Mouse (Mus musculus): ENCODE measurements around the gene Pax1. TPM values are rescaled to one million over a fixed set of nuclear protein-coding genes. Genes with fewer than 3 reads are reported as not detected.

The Pax1 gene
- 0.38 and 0.70 TPM in 2 replicates for polyA plus RNA-seq (2015; fragmentation: Nextera tagmentation; extraction: Ambion mirVana)

- no peaks in the 10 kb centered on the region for H3K9me3 ChIP-seq (ENCODE audit: control insufficient read depth, low read length)
- no peaks in the 10 kb centered on the region for H3K36me3 ChIP-seq (ENCODE audit: control insufficient read depth, insufficient read depth, low read length)
- no peak within 1 kb of the TSS for H3K9ac ChIP-seq (ENCODE audit: low read length)
- H3K27ac ChIP-seq (ENCODE audit: low read length), result no peak within 1 kb of the TSS
- no peak for ATAC-seq (ENCODE audit: low read depth)
- peaks cover 89% of the 10 kb centered on the region for H3K27me3 ChIP-seq (ENCODE audit: control insufficient read depth, insufficient read depth, low read depth, low read length)
- no peak within 1 kb of the TSS for H3K4me2 ChIP-seq (ENCODE audit: low read depth, low read length)
- under 1% methylated on average over 18 of the region's 18 CpGs for WGBS
- no peaks in the 10 kb centered on the region; the same call in 1 of the 2 replicates for H3K4me1 ChIP-seq (replicated peaks; ENCODE audit: control insufficient read depth, insufficient read depth, low read length)
- H3K4me3 ChIP-seq (ENCODE audit: low read length), result peak within 1 kb of the TSS; percentile 9; the same call in 1 of the 2 replicates
Measured at GRCm38 (mm10) chr2:147361581-147361980, at the start of gene Pax1. Gene Pax1 (plus strand): TSS chr2:147361925.

GRCm38 (mm10) chr2:147321036-147321435 lies 40.7 kb upstream of the Pax1 start:
- H3K27me3 ChIP-seq (ENCODE audit: control insufficient read depth, insufficient read depth, low read depth, low read length), result peaks cover 7% of the 10 kb centered on the region
- H3K4me3 ChIP-seq (ENCODE audit: low read length), result no peak overlapping the region
- H3K9ac ChIP-seq (ENCODE audit: low read length), result no peak overlapping the region
- WGBS, result 7% methylated on average over 9 of the region's 9 CpGs
- no peaks in the 10 kb centered on the region for H3K9me3 ChIP-seq (ENCODE audit: control insufficient read depth, low read length)
- H3K27ac ChIP-seq (ENCODE audit: low read length), result no peak overlapping the region
- no peak for ATAC-seq (ENCODE audit: low read depth)
- no peaks in the 10 kb centered on the region for H3K36me3 ChIP-seq (ENCODE audit: control insufficient read depth, insufficient read depth, low read length)
- no peak overlapping the region for H3K4me2 ChIP-seq (ENCODE audit: low read depth, low read length)
- H3K4me1 ChIP-seq (replicated peaks; ENCODE audit: control insufficient read depth, insufficient read depth, low read length), result no peaks in the 10 kb centered on the region

GRCm38 (mm10) chr2:147325178-147325577 lies 36.5 kb upstream of the Pax1 start:
- 78% methylated on average over 2 of the region's 2 CpGs for WGBS
- H3K4me3 ChIP-seq (ENCODE audit: low read length), result no peak overlapping the region
- H3K9ac ChIP-seq (ENCODE audit: low read length), result no peak overlapping the region
- H3K36me3 ChIP-seq (ENCODE audit: control insufficient read depth, insufficient read depth, low read length), result no peaks in the 10 kb centered on the region
- no peaks in the 10 kb centered on the region for H3K9me3 ChIP-seq (ENCODE audit: control insufficient read depth, low read length)
- no peak for ATAC-seq (ENCODE audit: low read depth)
- H3K27me3 ChIP-seq (ENCODE audit: control insufficient read depth, insufficient read depth, low read depth, low read length), result peaks cover 7% of the 10 kb centered on the region
- H3K27ac ChIP-seq (ENCODE audit: low read length), result no peak overlapping the region
- no peak overlapping the region for H3K4me2 ChIP-seq (ENCODE audit: low read depth, low read length)
- H3K4me1 ChIP-seq (replicated peaks; ENCODE audit: control insufficient read depth, insufficient read depth, low read length), result no peaks in the 10 kb centered on the region

GRCm38 (mm10) chr2:147332731-147333130 lies 29.0 kb upstream of the Pax1 start:
- Histone ChIP-seq H3K9ac (ENCODE audit: low read length) (no peak overlapping the region), H3K36me3 (ENCODE audit: control insufficient read depth, insufficient read depth, low read length) (no peaks in the 10 kb centered on the region), H3K27me3 (ENCODE audit: control insufficient read depth, insufficient read depth, low read depth, low read length) (no peaks in the 10 kb centered on the region), H3K27ac (ENCODE audit: low read length) (no peak overlapping the region), H3K4me1 (replicated peaks; ENCODE audit: control insufficient read depth, insufficient read depth, low read length) (no peaks in the 10 kb centered on the region), H3K4me2 (ENCODE audit: low read depth, low read length) (no peak overlapping the region), H3K4me3 (ENCODE audit: low read length) (no peak overlapping the region), H3K9me3 (ENCODE audit: control insufficient read depth, low read length) (no peaks in the 10 kb centered on the region)
- ATAC-seq (ENCODE audit: low read depth), result no peak
- WGBS, result 64% methylated on average over 2 of the region's 2 CpGs

GRCm38 (mm10) chr2:147338729-147339128 lies 23.0 kb upstream of the Pax1 start:
- Histone ChIP-seq H3K36me3 (ENCODE audit: control insufficient read depth, insufficient read depth, low read length) (no peaks in the 10 kb centered on the region), H3K4me3 (ENCODE audit: low read length) (no peak overlapping the region), H3K9ac (ENCODE audit: low read length) (no peak overlapping the region), H3K27ac (ENCODE audit: low read length) (no peak overlapping the region), H3K9me3 (ENCODE audit: control insufficient read depth, low read length) (no peaks in the 10 kb centered on the region), H3K4me2 (ENCODE audit: low read depth, low read length) (no peak overlapping the region), H3K27me3 (ENCODE audit: control insufficient read depth, insufficient read depth, low read depth, low read length) (no peaks in the 10 kb centered on the region), H3K4me1 (replicated peaks; ENCODE audit: control insufficient read depth, insufficient read depth, low read length) (no peaks in the 10 kb centered on the region)
- no peak for ATAC-seq (ENCODE audit: low read depth)
- WGBS, result 59% methylated on average over 15 of the region's 15 CpGs

GRCm38 (mm10) chr2:147339796-147340195 lies 21.9 kb upstream of the Pax1 start:
- Histone ChIP-seq H3K4me2 (ENCODE audit: low read depth, low read length) (no peak overlapping the region), H3K27me3 (ENCODE audit: control insufficient read depth, insufficient read depth, low read depth, low read length) (no peaks in the 10 kb centered on the region), H3K9ac (ENCODE audit: low read length) (no peak overlapping the region), H3K9me3 (ENCODE audit: control insufficient read depth, low read length) (no peaks in the 10 kb centered on the region), H3K4me1 (replicated peaks; ENCODE audit: control insufficient read depth, insufficient read depth, low read length) (no peaks in the 10 kb centered on the region), H3K4me3 (ENCODE audit: low read length) (no peak overlapping the region), H3K36me3 (ENCODE audit: control insufficient read depth, insufficient read depth, low read length) (no peaks in the 10 kb centered on the region), H3K27ac (ENCODE audit: low read length) (no peak overlapping the region)
- 65% methylated on average over 4 of the region's 4 CpGs for WGBS
- ATAC-seq (ENCODE audit: low read depth), result no peak

- H3K9ac ChIP-seq (ENCODE audit: low read length), result no peak overlapping the region
- H3K4me2 ChIP-seq (ENCODE audit: low read depth, low read length), result no peak overlapping the region
- no peaks in the 10 kb centered on the region for H3K36me3 ChIP-seq (ENCODE audit: control insufficient read depth, insufficient read depth, low read length)
- 9% methylated on average over 2 of the region's 2 CpGs for WGBS
- ATAC-seq (ENCODE audit: low read depth), result no peak
- H3K4me1 ChIP-seq (replicated peaks; ENCODE audit: control insufficient read depth, insufficient read depth, low read length), result no peaks in the 10 kb centered on the region
- H3K27ac ChIP-seq (ENCODE audit: low read length), result no peak overlapping the region
- no peaks in the 10 kb centered on the region for H3K27me3 ChIP-seq (ENCODE audit: control insufficient read depth, insufficient read depth, low read depth, low read length)
- no peak overlapping the region for H3K4me3 ChIP-seq (ENCODE audit: low read length)
- H3K9me3 ChIP-seq (ENCODE audit: control insufficient read depth, low read length), result no peaks in the 10 kb centered on the region
Measured at GRCm38 (mm10) chr2:147342198-147342597, 19.5 kb upstream of the Pax1 start.

GRCm38 (mm10) chr2:147359716-147360115 lies 2.0 kb upstream of the Pax1 start:
- Histone ChIP-seq H3K9ac (ENCODE audit: low read length) (no peak overlapping the region), H3K27me3 (ENCODE audit: control insufficient read depth, insufficient read depth, low read depth, low read length) (peaks cover 75% of the 10 kb centered on the region), H3K4me2 (ENCODE audit: low read depth, low read length) (no peak overlapping the region), H3K27ac (ENCODE audit: low read length) (no peak overlapping the region), H3K9me3 (ENCODE audit: control insufficient read depth, low read length) (no peaks in the 10 kb centered on the region), H3K4me3 (ENCODE audit: low read length) (no peak overlapping the region), H3K36me3 (ENCODE audit: control insufficient read depth, insufficient read depth, low read length) (no peaks in the 10 kb centered on the region), H3K4me1 (replicated peaks; ENCODE audit: control insufficient read depth, insufficient read depth, low read length) (no peaks in the 10 kb centered on the region; the same call in 1 of the 2 replicates)
- 5% methylated on average over 4 of the region's 4 CpGs for WGBS
- no peak for ATAC-seq (ENCODE audit: low read depth)

- H3K4me1 ChIP-seq (replicated peaks; ENCODE audit: control insufficient read depth, insufficient read depth, low read length), result no peaks in the 10 kb centered on the region; the same call in 1 of the 2 replicates
- H3K9me3 ChIP-seq (ENCODE audit: control insufficient read depth, low read length), result no peaks in the 10 kb centered on the region
- no peaks in the 10 kb centered on the region for H3K36me3 ChIP-seq (ENCODE audit: control insufficient read depth, insufficient read depth, low read length)
- H3K4me3 ChIP-seq (ENCODE audit: low read length), result no peak overlapping the region
- no peak for ATAC-seq (ENCODE audit: low read depth)
- peaks cover 82% of the 10 kb centered on the region for H3K27me3 ChIP-seq (ENCODE audit: control insufficient read depth, insufficient read depth, low read depth, low read length)
- WGBS, result 5% methylated on average over 7 of the region's 7 CpGs
- no peak overlapping the region for H3K4me2 ChIP-seq (ENCODE audit: low read depth, low read length)
- H3K27ac ChIP-seq (ENCODE audit: low read length), result no peak overlapping the region
- H3K9ac ChIP-seq (ENCODE audit: low read length), result no peak overlapping the region
Measured at GRCm38 (mm10) chr2:147360401-147360800, 1.3 kb upstream of the Pax1 start.

- Histone ChIP-seq H3K27ac (ENCODE audit: low read length) (no peak overlapping the region), H3K9ac (ENCODE audit: low read length) (no peak overlapping the region), H3K36me3 (ENCODE audit: control insufficient read depth, insufficient read depth, low read length) (no peaks in the 10 kb centered on the region), H3K4me2 (ENCODE audit: low read depth, low read length) (no peak overlapping the region), H3K4me3 (ENCODE audit: low read length) (no peak overlapping the region), H3K27me3 (ENCODE audit: control insufficient read depth, insufficient read depth, low read depth, low read length) (peaks cover 86% of the 10 kb centered on the region), H3K4me1 (replicated peaks; ENCODE audit: control insufficient read depth, insufficient read depth, low read length) (no peaks in the 10 kb centered on the region; the same call in 1 of the 2 replicates), H3K9me3 (ENCODE audit: control insufficient read depth, low read length) (no peaks in the 10 kb centered on the region)
- 2% methylated on average over 5 of the region's 5 CpGs for WGBS
- ATAC-seq (ENCODE audit: low read depth), result no peak
Measured at GRCm38 (mm10) chr2:147360856-147361255, 869 bp upstream of the Pax1 start.
